19 mouse cellular contexts compared by ENCODE assay signal in genomic region chr2:12109306-12109705, GRCm38 (mm10).
"Had no signal": no experiment of that assay in that cellular context is flagged by ENCODE, and none has a peak within 500 bp of the region (broad histone marks: within the 10 kb centered on the region; RNA-seq: fewer than 3 reads in every experiment).

No protein-coding gene starts in this region.

- DNase-seq: kidney, adult 18-20 months; kidney, adult 9 months; layer of hippocampus, adult 9-11 months; layer of hippocampus, postnatal 36 days; liver, embryonic 13.5 days; retina, postnatal 1 day; right cerebral cortex, postnatal 25 days; spleen, adult 18-20 months; thymus, adult 18-20 months; thymus, postnatal 36 days had no signal

- H3K4me1 ChIP-seq: liver, embryonic 13.5 days; megakaryocyte, embryonic 14.5 days; midbrain, embryonic 10.5 days; midbrain, embryonic 13.5 days; neural tube, embryonic 13.5 days had no signal

- ATAC-seq: inflammation-experienced regulatory T-cells, adult 6 months; intestine, embryonic 16.5 days; midbrain, embryonic 13.5 days; midbrain, embryonic 16.5 days had no signal

- H3K4me3 ChIP-seq: left cerebral cortex, adult 2 months; liver, embryonic 13.5 days; megakaryocyte, embryonic 14.5 days; midbrain, embryonic 10.5 days; midbrain, embryonic 13.5 days; myocyte; neural tube, embryonic 13.5 days had no signal
